Mouse (Mus musculus): ENCODE measurements at regions not wholly inside any gene's neighbourhood (a gene's known extent, or its start where the extent isn't known, plus 50 kb on each side); places are given as distances from the start of the nearest gene placed in this dataset.

DNA sequence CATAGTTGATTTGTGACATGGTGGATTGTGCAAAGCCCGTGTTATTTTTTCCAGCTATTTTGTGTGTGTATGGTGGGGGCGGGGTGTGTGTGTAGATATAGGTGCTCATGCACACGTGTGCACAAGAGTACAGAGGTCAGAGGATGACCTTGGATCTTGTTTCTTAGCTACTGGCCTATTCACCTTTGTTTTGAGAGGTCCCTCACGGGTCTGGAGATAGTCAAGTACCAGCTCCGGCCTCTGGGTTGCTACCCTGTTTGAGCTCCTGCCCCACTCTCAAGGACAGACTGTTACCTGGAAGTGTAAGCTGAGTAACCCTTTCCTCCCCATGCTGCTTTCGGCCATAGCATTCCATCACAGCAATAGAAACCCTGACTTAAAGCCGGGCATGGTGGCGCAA lies 138.0 kb downstream of the Fam43a start:
- no peak for DNase-seq

DNA sequence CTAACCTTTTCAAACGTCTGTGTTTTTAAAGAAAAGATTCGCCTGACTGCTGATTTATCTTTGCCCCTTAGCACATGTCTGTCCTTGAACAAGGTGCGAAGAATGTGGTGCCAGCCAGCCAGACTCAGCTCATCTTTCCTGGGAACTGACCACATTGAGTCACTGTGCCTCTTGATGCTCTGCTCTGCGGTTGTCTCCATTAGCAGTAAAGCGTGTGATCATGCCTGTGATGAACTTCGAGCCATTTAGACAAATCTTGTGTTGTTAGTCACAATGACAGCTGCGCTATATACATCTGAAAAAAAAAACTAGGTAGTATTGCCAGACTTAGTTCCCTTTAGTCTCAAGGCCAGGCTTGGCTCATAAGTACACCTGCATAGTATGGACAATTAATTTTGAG lies 140.1 kb downstream of the Fam43a start:
- no peak for DNase-seq

DNA sequence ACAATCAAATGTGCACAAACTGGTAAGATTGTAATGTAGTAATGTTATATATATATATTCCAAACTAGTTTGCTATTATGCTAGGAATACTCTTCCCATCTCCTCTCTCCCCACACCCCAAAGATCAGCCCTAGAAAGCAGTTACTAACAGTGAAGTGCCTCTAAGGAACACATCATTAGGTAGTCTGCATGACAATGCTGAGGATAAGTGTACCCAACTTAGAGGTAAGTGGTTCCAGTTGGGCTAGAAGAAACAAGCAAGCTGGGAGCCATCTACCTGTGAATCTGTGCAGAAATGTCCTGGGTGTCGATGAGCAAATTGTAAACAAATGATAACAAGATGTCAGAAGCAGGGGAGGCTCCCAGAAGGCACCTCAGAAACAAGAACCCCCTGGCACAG lies 141.7 kb downstream of the Fam43a start:
- no peak for DNase-seq

DNA sequence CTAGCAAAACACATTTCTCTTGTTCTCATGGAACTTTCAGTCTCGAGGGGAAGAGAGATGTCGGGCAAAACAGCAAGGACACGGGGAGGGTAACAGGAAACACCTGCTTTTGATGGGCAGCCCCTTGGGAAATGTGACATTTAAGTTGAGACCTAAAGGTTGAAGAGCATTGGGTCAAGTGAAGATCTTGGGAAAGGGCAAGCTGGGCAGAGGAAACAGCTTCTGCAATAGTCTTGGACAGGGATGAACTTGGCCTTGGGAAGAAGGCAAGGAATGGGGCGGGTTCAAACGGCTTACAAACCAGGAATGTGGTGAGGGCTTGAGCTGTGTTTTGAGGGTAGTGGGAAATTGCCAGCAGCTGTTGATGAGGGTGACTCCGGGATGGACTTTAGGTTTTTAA lies 143.0 kb downstream of the Fam43a start:
- DNase-seq = peak in 1 of 2 experiments; percentile 13

DNA sequence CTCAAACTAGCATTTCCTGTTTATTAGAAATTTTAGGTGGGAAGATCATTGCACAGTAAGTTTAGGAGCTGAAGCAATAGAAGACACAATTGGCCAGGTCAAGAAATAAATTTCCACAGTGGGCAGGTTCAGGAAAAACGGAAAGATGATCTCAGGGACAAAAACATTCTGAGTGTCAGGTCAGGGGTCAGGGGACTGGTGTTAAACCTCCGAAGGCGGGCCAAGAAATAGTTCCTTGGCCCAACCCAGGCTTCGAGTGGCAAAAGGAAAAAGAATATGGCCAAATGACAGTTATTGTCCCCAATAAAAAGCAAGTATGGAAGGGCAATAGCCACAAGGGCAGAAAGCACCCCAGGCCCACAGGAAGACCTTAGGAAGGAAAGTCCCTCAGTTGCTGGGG lies 144.0 kb downstream of the Fam43a start:
- DNase-seq = no peak

DNA sequence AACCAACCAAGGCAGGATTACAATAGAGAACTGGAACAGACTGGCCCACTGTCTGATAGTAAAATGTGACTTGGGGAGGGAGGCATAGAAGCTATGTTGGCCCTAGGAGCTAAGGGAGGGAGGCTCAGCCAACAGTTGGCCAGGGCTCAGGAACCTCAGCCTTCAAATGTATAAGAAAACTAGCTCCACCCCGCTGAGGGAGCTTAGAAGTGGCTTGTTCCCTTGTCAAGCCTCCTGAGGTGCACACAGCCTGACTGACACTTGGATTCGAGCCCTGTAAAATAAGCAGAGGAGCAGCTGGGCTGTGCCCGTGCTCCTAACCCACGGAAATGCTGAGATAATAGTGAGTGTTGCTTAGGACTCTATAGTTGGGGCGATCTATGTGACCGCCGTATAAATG lies 144.7 kb downstream of the Fam43a start:
- no peak for DNase-seq

DNA sequence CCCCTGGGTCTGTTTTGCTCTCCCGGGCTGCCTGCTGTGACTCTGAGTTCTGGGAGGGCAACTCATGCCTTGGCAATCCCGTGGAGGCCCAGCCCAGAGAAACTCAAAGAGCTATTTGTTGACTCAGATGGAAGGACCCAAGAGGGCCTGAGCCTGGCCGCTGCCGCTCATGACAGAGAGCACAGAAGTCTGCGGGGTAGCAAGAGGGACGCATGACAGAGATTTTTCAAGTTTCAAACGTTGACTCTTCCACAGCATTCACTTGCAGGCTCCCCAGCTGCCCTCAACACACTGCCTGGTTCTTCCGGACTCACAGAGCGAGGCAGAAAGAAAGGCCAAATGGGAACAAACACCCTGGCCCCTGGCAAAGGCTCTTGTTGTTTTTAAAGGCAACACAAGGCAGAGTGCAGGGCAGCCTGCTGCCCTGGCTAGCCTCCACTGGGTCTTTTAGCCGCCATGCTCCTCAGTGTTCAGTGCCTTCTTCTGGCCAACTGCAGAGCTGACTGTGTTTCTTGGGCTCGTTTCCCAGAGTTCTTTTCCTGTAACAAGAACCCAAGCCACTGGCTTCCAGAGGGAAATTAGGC lies 146.2 kb downstream of the Fam43a start:
- peak; percentile 30 to 32 for DNase-seq

DNA sequence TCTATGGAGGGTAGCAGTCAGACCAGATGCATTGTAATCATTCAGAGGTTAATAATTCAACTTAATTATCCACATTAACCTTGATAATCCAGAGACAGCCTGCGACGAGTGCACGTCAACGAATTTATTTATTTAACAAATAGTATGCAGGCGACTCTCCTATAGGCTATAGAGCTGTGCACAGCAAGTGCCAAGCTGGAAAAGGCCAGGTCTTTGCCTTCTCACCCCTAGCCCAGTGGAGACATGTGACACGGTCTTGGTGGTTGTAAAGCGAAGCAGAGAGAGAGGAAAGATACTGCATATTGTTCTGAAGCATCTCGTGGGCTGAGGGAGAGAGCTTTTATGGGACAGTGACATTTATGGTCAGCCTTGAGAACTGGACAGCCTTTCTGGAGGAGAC lies 146.7 kb downstream of the Fam43a start:
- no peak for DNase-seq

DNA sequence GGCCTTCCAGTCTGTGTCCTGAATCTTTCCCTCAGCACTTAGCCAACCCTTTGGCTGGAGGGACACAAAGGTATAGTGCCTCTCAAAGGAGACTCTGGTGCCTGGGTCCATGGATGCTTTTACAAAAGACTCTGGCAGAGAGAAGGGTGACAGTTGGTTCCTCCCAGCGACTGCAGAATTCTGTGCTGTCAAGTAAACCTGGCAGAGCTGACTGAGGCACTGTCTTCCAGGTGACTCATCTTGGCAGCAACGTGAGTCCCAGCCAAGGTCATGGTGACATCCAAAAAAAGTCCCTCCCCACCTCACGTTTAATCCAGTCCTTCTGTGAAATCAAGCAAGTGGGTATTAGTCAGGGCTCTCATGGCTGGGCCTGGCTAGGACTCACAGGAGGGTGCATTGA lies 150.3 kb downstream of the Fam43a start:
- DNase-seq = no peak

DNA sequence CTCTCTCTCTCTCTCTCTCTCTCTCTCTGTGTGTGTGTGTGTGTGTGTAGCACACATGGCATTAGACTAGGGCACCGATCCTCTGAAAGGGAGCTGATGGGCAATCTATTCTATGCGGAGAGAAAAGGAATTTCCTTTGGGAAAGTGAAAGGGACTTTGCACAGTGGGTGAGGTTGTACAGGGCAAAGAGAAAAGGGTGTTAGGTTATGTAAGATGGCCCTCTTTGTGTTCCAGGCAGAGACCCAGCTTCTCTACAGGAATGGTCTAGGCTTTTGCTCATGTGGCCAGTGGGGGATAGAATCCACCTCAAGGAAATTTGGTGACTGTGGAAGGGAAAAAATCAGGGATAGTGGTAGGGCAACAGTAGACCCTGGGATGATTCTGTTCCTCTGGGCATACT lies 156.2 kb downstream of the Fam43a start:
- DNase-seq = no peak

DNA sequence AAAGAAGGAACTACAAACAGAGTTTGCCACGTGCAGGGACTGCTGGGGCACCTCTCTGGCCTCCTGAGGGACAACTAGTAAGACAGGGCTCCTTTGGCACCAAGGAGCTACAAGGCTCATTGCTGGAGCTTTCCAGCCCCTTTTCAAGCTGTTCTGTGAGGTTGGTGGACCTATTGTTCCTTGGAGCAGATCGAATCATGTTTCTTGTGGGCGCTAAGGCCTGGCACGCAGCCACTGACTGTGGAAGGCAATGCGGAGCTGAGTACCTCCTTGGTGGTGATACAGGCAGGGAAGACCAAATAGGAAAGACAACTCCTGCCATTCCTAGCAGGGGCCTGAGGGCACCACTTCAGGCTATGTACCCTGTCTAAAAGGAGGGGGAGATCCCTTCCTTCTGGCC lies 157.2 kb downstream of the Fam43a start:
- no peak for DNase-seq

DNA sequence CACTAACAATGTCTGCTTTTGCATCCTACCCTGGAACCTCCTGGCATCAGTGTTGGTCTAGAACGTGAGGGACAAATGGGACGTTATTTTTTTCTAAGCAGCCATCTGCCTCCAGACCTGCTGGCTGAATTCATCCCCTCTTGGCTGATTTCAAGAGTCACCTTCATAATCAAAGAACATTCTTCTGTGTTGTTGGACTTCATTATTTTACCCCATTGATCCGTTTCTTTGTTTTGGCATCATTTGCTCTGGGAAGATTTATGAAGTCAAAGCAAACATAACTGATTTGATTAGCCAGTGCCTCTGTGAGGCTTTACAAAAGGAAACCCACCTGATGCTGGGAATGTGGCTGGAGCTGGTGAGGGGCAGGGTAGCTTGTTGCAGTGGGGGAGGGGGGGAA lies 158.0 kb downstream of the Fam43a start:
- DNase-seq = no peak

DNA sequence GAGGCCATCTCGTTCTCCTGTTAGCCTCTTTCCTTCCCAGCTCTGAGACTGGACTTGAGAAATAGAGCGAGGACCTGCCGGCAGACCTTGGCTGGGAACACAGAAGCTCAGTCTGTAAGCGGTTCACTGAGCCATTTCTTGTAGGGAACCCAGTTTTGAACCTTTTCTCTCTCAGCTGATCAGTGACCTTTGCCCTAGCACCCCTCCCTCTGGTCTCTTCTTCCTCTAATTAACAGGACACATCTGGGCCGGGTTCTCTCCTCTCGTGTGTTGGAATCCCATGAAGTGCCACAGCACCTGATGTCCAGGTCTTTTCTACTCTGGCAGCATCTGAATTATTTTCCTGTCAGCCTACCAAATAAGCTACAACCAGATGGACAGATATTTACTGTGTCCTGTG lies 158.5 kb downstream of the Fam43a start:
- DNase-seq = no peak

DNA sequence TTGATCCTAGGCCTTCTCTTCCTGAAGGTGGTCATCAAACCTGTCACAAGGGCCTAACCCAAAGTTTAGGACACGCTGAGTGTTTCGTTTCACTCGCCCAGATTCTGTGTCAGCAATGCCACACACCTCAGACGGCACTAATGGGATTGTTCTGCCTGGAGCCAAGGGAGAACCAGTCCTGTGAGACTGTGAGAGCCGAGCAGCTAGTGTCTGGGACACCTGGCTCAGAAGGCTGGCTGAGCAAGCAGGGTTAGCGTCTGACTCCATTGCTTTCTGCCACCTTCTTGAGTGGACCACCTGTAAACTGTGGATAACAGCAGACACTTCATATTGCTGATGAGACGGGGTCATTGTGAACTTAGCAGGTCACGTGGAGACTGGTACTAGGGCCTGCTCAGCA lies 160.0 kb downstream of the Fam43a start:
- no peak for DNase-seq

DNA sequence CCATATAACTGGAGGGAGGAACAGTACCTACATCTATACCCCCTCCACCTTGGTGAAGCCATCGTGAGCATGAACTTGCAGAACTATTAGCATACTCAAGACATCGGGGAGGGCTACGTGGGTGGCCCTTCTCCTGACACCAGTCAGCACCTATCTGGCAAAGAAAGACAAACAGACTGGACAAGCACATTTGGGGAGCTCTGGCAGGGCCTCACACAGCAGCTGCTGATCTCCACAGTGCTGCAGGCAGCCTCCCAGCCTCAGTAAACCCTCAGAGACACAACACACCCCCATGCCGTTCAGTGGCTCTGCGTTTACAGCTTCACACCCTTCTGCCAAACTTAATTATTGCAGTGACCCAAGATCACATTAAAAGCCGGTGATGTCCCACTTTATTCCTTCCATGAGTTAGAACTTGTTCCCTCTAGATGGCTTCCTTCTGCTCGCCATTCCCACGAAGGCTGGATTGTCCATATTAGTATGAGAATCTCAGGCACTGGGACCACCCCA lies 161.7 kb downstream of the Fam43a start:
- DNase-seq = no peak

DNA sequence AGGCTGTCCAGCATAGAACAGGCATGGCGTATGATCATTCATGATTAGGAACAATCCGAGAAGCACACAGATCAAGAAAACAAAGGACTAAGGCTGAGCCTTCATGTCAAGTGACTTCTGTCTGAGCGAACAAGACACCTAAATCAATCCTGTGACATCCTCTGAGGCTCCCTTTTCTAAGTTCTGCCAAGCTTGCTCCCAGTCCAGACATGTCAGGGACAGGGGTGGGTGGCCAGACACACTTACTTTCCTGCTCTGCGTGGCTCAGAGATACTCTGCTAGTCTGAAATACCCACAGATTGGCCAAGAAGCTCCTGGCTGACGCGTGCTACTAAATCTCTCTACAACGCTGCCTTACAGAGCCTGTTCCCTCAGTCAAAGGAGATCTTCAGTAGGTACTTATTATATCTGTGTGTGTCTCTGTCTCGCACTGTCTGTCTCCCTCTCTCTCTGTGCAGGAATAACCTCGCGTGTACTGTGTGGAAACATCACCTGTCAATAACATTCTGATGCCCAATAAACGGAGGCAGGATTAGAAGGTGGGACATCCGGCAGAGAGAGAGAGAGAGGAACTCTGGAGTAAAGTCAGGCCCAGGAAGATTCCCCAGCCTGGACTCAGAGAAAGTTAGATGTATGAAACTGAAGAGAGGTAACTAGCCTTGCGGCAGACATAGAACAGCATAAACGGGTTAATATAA lies 163.5 kb downstream of the Fam43a start:
- DNase-seq = no peak

DNA sequence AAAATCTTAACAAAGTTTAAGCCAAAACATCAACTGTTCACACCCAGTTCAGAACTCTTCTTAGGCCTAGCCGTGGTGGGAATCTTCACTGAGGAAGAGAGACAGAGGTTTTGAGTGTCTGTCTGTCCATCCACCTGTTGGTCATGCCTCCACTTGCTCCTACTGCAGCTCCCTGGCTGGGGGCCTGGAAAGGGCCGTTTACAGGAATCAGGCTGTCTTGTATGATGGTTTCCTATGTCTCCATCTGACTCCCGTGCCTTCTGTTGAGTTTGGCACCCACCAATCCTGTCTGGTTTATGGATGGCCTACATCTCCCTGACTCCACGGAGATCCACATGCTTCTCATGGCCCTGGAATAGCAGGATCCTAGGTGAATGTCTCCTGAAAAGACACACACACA lies 166.1 kb downstream of the Fam43a start:
- DNase-seq = no peak

DNA sequence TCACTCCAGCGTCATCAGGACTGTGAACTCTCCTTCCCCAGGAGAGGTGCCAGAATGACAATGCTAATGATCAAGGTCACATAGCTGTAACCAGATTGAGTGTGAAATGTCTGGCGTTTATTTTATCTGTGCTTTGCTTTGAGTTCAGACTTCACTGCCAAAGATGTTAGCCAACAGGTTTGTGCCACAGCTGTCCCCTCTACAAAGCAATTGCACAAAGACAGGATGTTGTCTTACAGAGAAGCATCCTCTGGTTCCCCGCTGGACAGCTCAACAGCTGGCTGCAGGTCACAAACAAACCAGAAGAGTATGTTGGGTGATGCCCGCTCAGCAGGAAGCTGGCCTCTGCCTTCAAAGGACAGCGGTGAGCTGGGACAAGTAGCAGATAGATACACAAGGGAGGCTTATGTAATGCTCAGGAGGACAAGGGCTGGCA lies 169.5 kb downstream of the Fam43a start:
- peak in 1 of 2 experiments; percentile 54 for DNase-seq

DNA sequence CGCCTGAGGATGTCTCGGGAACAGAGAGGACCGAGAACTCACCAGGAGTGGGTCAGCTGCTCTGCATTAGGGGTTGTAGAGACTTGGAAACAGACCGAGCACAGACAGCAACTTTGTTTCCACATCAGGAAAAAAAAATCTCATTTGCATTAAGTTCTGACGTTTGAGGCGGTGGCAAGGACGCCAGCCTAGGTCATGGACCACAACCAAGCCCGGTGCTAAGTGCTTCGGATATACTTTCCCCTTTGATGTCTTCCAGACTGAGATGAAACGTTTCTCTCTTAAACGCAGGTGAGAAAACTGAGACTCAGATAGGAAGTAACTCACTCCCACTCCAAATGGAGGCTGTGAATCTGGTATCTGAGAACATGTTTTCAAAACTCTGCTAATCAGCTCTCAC lies 169.9 kb downstream of the Fam43a start:
- no peak for DNase-seq

DNA sequence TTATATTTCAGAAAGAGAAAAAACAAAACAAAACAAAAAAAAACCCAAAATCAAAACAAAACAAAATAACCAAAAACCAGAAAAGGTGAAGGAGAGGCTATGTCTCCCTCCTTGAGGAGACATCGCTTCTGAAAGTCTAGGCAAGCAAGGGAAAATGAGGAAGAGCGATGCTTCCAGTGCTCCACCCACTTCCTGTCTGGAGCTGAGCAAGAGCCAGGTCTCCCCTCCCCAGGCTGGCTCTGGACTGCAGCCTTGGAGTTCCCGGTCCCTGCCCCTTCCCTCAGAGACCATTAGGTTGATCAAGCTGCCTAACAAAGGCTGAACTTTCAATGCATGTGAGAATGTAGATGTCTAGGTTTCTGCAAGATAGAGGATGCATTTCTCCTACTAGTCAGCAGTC lies 173.3 kb downstream of the Fam43a start:
- peak; percentile 39 to 46 for DNase-seq

DNA sequence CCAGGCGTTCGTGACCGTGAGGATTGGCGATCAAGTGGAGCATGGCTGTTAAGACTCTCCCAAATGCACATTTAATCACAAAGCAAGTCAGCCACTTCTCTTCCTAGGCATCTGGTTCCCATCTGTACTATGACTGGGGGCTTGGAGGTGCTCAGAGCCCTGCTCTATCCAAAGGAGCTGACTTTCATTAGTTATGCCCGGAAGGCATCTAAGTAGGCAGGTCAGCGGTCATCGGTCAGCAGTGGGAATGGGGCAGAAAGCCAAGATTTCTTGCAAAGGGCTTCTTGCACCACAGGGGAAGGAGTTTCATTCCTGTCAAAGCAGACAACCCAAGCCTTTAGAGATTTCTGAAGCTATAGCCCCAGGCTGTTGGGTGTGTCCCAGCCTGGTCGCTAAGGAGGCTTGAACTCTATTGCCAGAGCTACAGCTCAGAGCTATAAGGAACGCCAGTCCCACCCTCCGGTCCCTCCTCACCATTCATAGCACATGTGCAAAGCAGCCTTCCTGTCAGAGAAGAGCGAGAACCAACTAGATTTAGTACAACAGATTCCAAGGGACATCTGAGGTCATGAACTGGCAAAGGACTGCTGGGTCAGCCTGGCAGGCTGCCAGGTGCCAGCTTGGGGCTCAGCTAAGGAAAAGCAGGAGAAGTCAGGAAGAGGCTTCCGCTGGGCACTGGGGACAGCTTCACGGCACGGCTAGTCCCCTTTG lies 175.6 kb downstream of the Fam43a start:
- peak; percentile 47 to 69 for DNase-seq

DNA sequence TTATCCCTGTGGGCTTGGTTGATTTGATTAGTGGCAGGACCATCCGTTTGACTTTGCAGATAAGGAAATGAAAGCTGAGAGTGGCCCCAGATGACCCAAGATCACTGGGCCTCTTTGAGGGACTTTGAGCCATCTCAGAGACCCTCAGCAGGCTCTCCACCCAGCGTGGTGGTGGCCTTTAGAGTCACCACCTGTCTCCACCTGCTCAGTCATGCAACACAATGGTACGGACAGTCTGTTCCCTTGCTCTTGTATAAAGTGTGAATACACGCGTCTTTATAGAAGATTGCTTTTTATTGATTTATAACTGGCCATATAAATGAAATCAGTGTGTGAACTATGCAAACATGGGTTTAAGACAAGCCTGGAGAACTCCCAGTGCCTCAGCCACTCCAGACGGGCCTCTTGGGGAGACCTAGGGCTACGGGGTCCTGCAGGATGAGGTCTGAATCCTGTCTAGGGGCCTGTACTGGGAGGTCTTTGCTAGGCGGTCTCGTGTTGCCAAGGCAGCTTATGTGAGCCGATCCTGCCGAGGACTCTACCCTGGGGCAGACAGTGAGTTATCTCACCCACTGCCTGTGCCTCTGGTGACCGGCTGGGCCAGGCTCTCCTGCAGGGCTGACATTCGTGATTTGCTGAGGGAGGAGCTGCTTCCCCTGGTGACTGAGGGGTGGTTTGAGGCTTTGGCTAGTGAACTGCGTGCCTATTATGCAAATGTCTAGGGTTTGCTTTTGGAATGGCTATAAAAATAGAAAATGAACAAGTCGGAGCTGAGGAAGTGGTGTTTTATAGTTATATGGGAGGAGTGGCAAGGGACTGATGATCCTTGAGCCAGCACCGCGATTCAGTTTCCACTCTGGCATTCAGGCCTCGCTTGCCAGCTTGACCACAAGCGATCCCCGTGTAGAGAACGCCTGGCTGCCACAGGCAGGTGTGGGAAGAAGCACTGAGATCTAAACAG lies 176.5 kb downstream of the Fam43a start:
- DNase-seq = peak; percentile 27 to 35

DNA sequence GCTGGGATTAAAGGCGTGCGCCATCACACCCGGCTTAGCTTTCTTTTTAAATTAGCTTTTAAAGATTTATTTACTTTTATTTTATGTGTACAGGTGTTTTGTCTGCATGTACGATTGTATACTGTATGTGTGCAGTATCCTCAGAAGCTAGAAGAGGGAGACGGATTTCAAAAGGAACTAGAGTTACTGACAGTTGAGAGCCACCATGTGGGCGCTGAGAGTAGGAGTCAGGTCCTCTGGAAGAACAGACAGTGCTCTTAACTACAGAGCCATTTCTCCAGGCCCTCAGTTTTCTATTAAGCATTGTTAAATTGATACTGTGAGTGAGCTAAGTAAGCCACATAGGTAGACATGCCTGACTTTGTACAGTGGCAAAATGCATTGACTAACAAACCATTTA lies 177.9 kb downstream of the Fam43a start:
- DNase-seq = no peak
